Mouse (Mus musculus) G1E (cell line): ENCODE results near the gene Lamc2.

Source experiments
- CTCF ChIP-seq: IDR thresholded peaks from 2 replicates; pipeline ENCODE4 v1.5.1; 2012; ENCODE audit warnings: low read depth, low read length, inconsistent platforms, mixed read lengths
- GATA1 ChIP-seq: IDR thresholded peaks from 2 replicates; pipeline ENCODE4 v1.6.1; 2012; ENCODE audit warnings: borderline replicate concordance, low read length, inconsistent platforms, mixed read lengths
- TAL1 ChIP-seq: conservative IDR thresholded peaks from 2 replicates; pipeline ENCODE4 v1.6.1; 2012; ENCODE audit warnings: low read depth, low read length, inconsistent platforms, mixed read lengths

DNA sequence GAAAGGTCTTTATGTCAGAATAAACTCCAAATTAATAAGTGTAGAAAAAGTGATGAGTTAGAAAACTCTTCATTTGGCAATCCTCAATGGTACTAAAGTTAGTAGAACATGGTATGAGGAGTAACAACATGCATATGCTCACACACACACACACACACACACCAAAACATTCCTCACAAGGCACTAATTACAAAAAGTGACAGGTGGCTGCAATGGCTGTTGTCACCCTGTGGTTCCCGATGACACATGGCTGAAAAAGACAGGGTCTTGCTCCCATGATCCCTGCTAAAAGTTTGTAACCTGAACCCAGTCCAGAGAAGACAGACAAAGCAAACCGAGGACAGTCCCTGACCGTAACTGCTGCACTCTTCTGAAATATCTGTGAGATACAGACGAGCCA, 24.7 kb upstream of the Lamc2 start:
- TF ChIP-seq GATA1 = no peak
- TF ChIP-seq CTCF = no peak
- no peak for TF ChIP-seq TAL1
